Mouse (Mus musculus): Measurements from ENCODE around the gene Gm44790.

The Gm44790 gene

DNA sequence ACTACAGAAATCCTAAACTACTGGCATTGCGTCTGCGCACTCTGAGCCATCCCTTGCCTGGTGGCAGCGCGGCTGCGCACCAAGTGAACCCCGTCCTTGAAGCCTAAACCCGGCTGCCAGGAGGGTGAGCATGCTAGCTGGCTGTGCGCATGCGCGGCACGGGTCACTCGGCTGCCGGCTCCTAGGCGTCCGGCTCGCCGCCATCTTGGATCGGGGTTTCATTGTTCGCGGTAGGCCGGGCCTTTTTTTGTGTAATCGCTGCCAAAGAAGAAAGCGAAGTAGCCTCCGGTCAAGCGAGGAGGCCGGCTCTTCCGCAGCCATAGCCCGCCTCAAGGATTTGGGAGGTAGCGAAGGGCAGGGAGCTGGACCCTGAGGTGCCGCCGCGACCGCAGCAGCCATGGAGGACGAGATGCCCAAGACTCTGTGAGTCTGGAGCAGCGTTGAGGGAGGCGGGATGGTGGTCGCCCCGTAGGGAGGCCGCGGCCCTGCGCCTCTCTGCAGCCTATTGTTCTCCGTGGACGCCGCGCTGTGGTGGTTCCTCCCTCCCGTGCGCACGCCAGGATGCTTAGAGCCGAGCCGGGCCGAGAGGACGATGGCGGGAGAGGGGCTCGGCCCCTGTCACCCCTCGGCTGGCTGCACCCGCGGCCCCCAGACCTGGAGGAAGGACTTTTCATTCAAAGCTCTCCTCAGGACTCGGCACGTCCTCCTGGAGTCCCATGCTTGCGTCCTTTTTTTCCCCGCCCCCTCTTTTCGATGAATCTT is 22.2 kb upstream of the Gm44790 start, which contains the start of gene Tia1:
TSS of gene Tia1 (plus strand) at position 120 of the 762 bp plus-strand sequence.
- peak; percentile 95 for DNase-seq (ENCODE audit: low read depth, low spot score)

DNA sequence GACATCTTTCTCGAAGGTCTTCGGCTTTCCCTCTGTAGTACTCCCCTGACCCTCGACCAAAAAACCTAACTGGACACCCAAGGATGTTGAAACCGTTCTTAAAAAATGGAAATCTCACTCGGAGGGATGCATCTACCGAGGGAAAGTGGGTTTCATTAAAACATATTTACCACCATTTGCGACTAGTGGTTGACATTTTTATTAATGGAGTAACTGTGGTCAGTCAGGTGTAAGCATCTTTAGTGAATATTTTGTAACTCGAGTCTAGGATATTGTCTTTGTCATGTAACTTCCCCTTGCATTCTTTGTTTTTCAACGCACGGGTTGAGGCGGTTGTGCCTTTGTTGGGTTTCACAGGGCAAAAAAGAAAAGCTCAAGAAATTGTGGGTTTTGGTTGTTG is 21.5 kb upstream of the Gm44790 start:
- no peak for DNase-seq (ENCODE audit: low read depth, low spot score)

DNA sequence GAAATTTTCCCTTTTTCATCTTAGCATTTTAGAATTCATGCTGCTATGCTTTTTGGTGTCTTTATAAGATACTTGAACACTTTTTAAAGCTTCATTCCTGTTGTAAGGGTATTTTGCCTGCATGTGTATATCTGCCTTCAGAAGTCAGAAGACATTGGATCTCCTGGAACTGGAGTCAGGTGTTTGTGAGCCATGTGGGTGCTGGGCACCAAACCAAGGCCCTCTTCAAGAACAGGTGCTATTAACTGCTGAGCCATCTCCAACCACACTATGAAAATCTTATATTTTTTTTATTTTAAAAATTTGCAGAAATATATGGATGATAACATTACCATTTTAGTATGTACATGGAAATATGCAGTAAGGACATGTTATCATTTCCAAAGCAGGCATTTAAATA is 20.2 kb upstream of the Gm44790 start:
- no peak for DNase-seq (ENCODE audit: low read depth, low spot score)

DNA sequence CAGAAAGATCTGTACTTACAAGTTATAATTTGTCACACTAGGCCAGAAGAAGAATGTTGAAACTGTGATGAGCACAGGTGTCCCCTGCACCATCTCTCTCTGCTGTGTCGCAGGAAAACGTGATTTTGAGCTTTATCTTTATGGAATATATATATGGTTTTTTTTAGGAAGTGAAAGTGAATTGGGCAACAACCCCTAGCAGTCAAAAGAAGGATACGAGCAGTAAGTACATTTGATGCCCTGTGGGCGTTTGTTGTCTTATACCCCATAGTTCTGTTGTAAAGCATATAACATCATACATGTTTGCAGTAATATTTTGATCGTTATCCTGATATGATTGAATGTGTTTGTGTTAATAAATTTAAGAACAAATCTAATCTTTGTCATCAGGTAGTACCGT is 7.7 kb upstream of the Gm44790 start:
- no peak for DNase-seq (ENCODE audit: low read depth, low spot score)

DNA sequence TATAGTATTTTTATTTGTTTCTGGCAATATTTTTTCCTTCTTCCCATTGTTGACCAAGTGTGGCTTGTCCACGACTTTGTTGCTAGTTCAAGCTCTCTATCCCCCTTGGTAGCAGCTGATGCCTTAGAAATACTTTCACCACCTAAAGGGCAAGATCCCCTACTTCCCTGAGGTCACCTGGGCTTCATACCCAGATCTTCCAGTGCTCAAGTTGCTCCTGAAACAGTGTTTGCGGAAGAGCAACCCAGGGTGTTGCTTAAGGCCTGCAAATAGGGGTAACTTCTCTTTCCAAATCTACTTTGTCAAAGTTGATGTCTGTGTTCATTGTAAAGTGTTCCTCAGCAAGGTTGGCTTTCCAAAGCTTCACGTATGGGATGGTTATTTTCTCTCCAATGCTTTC is 7.2 kb upstream of the Gm44790 start:
- DNase-seq (ENCODE audit: low read depth, low spot score) = no peak

DNA sequence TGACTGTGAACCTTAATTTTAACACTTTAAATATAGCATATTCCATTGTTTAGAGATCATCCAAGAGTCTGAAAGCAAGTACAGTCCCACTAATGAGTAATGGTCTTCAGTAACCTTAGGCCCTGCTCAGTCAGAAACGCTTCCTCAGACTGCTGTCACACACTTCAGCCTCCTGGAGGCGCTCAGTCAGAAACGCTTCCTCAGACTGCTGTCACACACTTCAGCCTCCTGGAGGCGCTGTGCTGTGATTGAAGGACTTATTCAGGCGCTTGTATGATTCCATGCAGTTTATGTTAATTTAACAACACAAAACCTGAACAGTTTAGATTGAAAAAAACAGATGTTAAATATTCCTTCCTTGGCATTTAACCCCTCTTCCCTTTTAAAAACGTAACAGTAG is 6.0 kb upstream of the Gm44790 start:
- DNase-seq (ENCODE audit: low read depth, low spot score) = no peak

DNA sequence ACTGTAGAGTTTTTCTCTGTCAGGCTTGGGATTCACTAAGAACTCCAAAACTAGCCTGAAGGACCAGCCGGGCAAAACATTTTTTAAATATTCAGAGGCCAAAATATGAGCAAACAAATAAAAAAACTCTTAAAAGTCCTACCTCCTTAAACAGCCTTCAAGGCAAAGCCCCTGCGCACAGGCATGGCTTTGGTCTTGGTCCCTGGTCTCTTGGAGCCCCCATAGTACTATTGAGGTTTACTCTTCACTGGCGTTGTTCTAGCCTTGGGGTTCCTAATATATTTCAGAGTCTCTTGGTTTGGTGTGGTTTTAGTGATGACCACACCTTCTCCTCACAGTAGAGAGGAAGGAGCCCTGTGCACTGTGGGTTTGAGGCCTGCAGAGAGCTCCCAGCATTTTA is 5.1 kb downstream of the Gm44790 start:
- no peak for DNase-seq (ENCODE audit: low read depth, low spot score)

DNA sequence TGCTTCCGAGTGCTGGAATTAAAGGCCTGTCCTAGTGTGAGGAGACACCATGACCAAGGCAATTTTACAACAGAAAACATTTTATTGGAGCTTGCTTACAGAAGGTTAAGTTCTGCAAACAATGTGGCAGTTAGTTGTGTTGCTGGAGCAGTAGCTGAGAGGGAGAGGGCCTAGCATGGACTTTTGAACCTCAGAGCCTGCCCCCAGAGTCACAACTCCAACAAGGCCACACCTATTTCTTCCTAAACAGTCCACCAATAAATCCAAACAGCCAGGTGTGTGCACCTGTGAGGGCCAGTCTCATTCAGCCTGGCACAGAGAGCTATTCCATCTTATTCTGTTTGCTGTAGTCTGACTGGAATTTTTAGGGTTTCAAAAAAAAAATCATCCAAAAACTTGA is 7.2 kb downstream of the Gm44790 start:
- DNase-seq (ENCODE audit: low read depth, low spot score) = no peak

DNA sequence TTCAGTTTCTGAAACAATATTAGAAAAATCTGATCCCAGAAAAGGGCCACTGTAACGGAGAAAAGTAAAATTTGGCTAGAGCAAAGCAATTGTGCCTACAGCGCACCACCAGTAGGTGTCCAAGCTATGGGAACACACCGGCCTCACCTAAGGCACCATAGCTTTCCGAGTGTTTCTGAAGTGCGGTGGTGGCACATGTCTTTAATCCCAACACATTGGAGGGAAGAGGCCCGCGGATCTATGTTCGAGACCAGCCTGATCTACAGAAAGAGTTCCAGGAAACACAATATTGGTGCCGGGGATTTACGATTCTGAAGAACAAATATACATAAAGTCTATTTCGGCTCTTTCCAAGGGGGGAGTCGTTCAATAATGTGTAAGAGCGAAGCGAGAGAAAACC is 11.3 kb downstream of the Gm44790 start:
- peak; percentile 29 for DNase-seq (ENCODE audit: low read depth, low spot score)

DNA sequence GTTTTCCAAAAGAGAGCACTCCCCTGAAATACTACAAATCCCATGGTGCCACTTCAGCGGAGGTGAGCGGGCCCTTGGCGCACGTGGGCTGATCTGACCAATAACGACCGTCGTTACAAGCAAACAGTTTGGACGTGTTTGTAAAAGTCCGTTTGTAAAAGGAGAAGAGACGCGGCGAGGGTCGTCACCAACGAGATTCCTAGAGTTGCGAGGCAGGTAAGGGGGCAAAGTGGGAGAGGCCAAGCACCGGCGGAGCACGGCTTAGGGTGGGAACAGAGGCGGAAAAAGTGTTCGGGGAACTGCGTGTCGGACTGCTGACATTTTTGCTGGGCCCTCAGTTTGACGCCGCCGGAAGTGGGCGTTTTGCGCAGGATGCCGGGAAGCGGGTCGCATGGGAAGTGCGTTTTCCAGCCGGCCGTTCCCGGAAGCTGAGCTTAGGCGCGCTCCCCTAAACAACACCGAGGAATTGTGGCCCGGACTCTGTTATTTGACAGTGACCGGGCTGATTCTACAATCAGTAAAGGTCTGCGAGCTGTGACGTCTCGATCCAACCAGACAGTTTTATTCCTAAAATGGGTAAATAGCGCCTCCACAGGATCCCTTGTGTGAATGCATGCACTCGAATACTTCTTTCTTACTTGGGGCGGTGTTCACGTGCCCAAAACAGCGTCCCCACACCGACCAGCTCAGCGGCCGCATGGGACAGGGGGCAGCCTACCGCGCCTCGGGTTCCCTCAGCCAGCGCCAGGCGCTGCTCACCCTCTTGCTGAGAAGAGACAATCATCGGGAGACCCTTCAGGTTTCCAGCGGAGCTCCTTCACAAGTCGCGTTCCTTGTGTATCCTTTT is 12.0 kb downstream of the Gm44790 start, which contains the start of gene C87436:
TSS of gene C87436 (plus strand) at position 103 of the 847 bp plus-strand sequence.
- peak; percentile 90 for DNase-seq (ENCODE audit: low read depth, low spot score)

DNA sequence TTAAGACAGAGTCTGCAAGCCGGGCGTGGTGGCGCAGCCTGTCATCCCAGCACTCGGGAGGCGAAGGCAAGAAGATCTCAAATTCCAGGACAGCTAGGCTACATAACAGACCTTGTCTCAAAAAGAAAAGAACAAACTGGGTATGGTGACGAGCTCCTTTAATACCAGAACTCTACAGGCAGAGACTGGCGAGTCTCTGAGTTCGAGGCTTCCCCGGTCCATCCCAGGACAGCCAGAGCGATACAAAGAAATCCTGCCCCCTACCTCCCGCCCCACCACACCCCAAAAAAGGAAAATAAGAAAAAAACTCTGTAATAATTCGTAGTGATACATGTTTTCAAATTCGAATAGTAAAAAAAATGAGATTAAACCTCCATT is 12.7 kb downstream of the Gm44790 start:
- DNase-seq (ENCODE audit: low read depth, low spot score) = peak; percentile 9

DNA sequence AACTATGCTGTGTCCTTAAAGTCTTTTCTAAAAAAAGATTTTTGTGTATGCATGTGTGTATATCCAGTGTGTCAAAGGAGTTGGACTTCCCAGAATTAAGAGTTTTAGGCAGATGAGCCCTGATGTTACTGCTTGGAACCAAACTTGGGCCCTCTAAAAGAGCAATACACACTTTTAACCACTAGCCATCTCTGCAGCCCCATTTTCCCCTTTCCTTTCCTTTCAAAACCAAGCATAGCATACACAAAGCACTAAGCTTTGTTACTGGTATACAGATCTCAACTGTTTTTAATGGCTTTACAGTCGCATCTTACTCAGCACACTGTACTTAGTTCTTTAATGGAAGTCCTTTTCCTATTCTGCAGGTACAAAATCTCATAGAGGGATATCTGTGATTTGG is 13.1 kb downstream of the Gm44790 start:
- DNase-seq (ENCODE audit: low read depth, low spot score) = no peak

DNA sequence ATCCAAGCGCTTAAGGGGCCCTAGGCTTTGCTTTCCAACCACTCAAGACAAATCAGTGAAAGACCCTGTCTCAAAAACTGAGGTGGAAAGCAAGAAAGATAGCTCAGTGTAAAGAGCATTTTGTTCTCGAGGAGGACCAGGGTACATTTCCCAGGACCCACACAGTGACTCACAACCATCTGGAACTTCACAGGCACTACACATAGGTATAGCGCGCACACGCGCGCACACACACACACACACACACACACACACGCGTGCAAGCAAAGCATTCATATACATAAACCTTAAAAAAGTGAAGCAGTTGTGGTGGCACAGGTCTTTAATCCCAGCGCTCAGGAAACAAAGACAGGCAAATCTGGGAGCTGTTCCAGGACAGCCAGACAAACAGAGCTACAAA is 15.1 kb downstream of the Gm44790 start:
- DNase-seq (ENCODE audit: low read depth, low spot score) = no peak

DNA sequence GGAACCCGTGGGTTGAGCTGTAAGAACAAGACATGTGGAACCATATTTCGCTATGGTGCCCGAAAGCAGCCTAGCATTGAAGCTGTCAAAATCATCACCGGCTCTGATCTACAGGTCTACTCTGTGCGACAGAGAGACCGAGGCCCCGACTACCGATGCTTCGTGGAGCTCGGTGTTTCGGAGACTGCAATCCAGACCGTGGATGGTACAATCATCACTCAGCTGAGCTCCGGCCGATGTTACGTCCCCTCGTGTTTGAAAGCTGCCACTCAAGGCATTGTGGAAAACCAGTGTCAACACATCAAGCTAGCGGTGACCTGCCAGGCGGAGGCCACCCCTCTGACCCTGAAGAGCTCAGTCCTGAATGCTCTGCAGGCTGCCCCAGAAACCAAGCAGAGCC is 19.1 kb downstream of the Gm44790 start:
- no peak for DNase-seq (ENCODE audit: low read depth, low spot score)

DNA sequence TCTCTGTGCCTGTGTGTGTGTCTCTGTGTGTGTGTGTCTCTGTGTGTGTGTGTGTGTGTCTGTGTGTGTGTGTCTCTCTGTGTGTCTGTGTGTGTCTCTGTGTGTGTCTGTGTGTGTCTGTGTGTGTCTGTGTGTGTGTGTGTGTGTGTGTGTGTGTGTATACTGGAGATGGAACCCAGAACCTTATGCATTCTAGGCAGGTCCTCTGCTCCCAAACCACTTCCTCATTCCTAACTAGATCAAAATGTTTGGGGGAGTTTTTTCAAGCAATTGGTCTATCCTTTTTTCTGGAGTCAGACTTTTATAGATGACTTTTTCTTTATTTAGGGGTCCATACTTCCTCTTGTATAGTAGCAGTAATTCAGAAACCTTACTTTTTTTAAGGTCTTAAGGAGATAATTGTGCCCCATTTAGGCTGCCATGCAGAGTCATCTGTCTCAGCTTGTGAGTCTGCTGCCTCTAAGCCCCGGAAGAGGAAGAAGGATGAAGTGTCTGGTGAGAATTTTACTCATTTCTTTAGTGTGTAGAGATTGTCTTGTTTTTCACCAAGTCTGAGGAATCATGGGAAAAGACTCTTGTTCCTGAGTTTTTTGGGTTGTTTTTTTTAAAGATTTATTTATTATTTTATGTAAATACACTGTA is 20.6 kb downstream of the Gm44790 start:
- DNase-seq (ENCODE audit: low read depth, low spot score) = no peak

DNA sequence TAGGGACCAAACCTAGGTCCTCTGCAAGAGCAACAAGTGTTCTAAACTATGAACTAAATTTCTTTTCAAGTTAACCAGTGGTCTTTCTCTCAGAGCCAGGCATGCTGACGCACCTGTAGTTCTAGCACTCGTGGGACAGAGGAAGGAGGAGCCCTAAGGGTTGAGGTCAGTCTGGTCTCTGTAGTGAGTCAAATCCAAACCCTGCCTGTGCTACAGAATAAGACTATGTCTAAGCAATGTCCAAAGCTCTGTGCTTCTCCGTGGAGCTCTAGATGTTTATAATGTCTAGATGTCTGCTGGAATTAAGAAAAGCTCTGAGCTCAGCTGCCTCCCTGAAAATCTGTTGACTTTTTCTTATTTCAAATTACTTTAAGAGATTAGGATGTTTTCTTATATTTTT is 30.3 kb downstream of the Gm44790 start:
- no peak for DNase-seq (ENCODE audit: low read depth, low spot score)

DNA sequence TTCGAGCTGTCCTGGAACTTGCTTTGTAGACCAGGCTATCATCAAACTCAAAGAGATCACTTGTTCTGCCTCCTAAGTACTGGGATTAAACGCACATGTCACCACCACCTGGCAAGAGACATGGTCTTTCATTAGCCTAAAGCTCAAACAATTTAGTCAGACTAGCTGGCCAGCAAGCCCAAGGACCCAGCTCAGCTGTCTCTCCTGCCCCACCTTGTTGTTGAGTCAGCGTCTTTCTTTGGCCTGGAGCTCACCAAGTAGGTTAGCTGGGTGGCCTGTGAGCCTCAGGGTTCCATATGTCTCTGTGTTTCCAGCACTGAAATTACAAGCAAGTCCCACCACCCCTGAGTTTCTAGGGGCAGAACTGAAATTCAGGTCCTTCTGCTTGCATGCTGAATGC is 36.6 kb downstream of the Gm44790 start:
- no peak for DNase-seq (ENCODE audit: low read depth, low spot score)

DNA sequence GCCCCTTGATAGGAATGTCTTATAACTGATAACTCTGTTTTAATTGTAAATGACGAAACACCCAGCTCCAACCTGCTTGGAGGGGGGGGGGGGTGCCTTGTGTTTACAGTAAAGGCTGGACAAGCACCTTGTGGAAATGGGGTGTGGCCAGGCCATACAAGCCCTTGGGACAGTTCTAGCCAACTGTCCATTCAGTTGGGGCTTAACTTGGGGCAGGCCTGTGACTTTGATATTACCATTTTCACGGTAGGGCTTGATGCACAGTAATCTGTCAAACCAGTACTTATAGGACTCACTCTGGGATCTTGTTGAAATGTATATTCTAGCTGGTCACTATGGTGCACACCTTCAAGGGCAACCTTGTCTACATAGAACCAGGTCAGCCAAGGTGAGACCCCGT is 44.9 kb downstream of the Gm44790 start:
- DNase-seq (ENCODE audit: low read depth, low spot score) = no peak

DNA sequence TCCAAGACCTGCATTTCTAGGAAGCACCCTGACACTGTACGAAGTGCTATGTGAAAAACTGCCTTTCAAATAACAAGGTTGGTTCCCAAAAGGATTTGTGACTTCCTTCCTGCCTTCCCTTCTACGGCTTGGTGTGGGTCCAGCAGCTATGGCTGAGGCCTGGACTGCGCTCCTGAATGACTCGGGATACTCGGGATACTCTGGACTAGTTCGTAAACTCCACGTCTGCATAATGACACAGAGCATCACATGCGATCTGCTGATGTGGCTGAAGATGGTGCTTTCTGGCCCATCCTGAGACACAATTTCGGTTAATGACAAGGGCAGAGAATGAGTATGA is 45.3 kb downstream of the Gm44790 start:
- DNase-seq (ENCODE audit: low read depth, low spot score) = no peak

DNA sequence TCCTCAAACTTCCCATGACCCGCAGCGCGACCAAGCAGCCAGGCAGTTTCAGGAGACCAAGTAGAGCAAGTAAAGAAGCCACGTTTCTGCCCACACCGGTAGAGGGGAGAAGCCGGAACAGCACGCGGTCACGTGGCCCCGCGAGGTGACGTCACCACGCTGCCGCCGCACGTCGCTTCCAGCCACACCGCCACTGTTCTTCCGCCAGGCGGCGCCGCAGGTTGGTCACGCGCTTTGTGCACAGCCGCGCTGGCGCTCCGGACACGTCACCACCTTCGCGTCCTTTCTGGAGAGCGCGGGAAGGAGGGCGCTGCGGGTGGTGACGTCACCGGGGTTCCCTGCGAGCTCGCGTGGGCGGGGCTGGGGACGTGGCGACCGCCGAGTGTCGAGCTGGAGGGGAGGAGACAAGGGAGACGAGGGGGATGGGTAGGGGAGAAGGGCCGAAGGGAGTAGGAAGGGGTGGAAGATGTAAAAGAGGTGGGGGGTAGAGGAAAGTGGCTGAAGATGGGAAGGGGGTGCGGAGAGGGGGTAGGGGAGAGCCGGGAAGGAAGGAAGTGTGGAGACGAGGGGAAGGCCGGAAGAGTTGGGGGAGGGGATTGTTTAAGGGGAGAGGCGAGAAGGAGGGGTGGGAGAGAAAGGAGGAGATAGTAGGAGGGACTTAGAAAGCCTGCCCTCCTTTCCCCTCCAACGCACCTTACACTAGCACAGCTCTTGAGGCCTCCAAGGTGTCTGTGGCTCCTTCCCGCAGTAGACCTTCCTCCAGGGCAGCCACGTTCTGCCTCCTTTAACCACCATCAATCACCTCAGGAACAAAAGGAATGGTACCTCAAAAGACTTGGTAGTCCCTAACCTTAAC is 45.9 kb downstream of the Gm44790 start:
- DNase-seq (ENCODE audit: low read depth, low spot score) = peak; percentile 100

DNA sequence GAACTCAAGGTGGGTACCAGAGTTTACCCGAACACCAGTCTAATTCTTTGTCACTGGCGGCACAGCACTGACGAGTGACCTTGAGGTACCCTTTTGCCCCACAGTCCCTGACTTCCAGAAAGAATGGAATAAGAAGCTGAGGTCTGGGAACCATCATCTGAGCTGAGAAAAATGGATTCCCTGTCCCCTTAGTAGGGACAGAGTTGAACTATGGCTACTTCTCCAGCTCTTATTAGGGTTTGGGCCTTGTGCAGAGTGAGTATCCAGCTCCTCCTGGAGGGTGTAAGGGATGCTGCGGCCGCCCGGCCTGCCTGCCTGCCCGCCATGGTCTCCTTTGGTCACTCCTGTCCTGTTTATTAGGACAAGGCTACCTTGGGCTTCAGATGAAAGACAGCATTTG is 46.6 kb downstream of the Gm44790 start:
- no peak for DNase-seq (ENCODE audit: low read depth, low spot score)

DNA sequence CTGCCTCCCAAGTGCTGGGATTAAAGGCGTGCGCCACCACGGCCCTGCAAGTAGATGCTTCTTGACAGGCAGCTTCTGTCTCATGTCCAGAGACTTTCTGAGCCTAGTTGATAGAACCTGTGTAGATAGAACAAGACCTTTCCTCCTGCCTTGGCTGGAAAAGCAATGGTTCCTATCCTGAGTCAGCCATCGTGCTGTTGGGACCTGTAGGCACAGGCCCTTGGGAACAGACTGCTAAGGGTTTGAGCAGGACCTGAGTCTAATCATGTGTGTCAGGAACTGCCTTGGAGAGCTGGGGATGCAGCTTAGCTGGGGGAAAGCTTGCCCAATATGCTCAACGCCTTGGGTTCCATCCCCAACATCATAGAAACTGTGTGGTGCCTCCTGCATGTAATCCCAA is 47.6 kb downstream of the Gm44790 start:
- DNase-seq (ENCODE audit: low read depth, low spot score) = no peak

Measured in embryo, embryonic 11.5 days (tissue).